Mouse (Mus musculus): ENCODE results near the gene Dnaja2. TPM values are rescaled to one million over a fixed set of nuclear protein-coding genes. Genes with fewer than 3 reads are reported as not detected.

Dnaja2 gene
- polyA plus RNA-seq, 1 experiment from 2014 or later = 103 TPM

GRCm38 (mm10) chr8:85588596-85588995, 33.5 kb upstream of the Dnaja2 start:
- Histone ChIP-seq H3K27me3 (no peaks in the 10 kb centered on the region), H3K4me2 (no peak overlapping the region), H3K9ac (no peak overlapping the region), H3K4me1 (replicated peaks) (no peaks in the 10 kb centered on the region), H3K27ac (no peak overlapping the region), H3K36me3 (no peaks in the 10 kb centered on the region), H3K9me3 (replicated peaks) (no peaks in the 10 kb centered on the region), H3K4me3 (replicated peaks) (no peak overlapping the region)
- DNase-seq (no peak), ATAC-seq (ENCODE audit: low read depth) (no peak)
- 66% methylated on average over 2 of the region's 2 CpGs for WGBS (ENCODE audit: insufficient replicate concordance)

- H3K27ac ChIP-seq = no peak overlapping the region
- no peak for DNase-seq
- no peaks in the 10 kb centered on the region for H3K4me1 ChIP-seq (replicated peaks)
- H3K36me3 ChIP-seq = no peaks in the 10 kb centered on the region
- ATAC-seq (ENCODE audit: low read depth) = no peak
- H3K9ac ChIP-seq = no peak overlapping the region
- no peak overlapping the region for H3K4me2 ChIP-seq
- no peaks in the 10 kb centered on the region for H3K9me3 ChIP-seq (replicated peaks)
- WGBS (ENCODE audit: insufficient replicate concordance) = 75% methylated on average over 3 of the region's 3 CpGs
- no peaks in the 10 kb centered on the region for H3K27me3 ChIP-seq
- no peak overlapping the region for H3K4me3 ChIP-seq (replicated peaks)
These were observed 22.5 kb upstream of the Dnaja2 start for GRCm38 (mm10) chr8:85577666-85578065.

- Histone ChIP-seq H3K27ac (no peak overlapping the region), H3K36me3 (no peaks in the 10 kb centered on the region), H3K4me2 (no peak overlapping the region), H3K27me3 (no peaks in the 10 kb centered on the region), H3K4me1 (replicated peaks) (no peaks in the 10 kb centered on the region), H3K4me3 (replicated peaks) (no peak overlapping the region), H3K9ac (no peak overlapping the region), H3K9me3 (replicated peaks) (no peaks in the 10 kb centered on the region)
- DNase-seq (no peak), ATAC-seq (ENCODE audit: low read depth) (no peak)
- 59% methylated on average over 2 of the region's 2 CpGs for WGBS (ENCODE audit: insufficient replicate concordance)
These were observed 18.9 kb upstream of the Dnaja2 start for GRCm38 (mm10) chr8:85573972-85574496.

GRCm38 (mm10) chr8:85570466-85570865, 15.3 kb upstream of the Dnaja2 start:
- no peak overlapping the region for H3K4me3 ChIP-seq (replicated peaks)
- no peak overlapping the region for H3K9ac ChIP-seq
- peaks cover 3% of the 10 kb centered on the region; the same call in 1 of the 2 replicates for H3K4me1 ChIP-seq (replicated peaks)
- ATAC-seq (ENCODE audit: low read depth) (no peak), DNase-seq (no peak)
- H3K27ac ChIP-seq = no peak overlapping the region
- H3K36me3 ChIP-seq = no peaks in the 10 kb centered on the region
- no peaks in the 10 kb centered on the region for H3K9me3 ChIP-seq (replicated peaks)
- no peak overlapping the region for H3K4me2 ChIP-seq
- no peaks in the 10 kb centered on the region for H3K27me3 ChIP-seq
- 27% methylated on average over 4 of the region's 4 CpGs for WGBS (ENCODE audit: insufficient replicate concordance)

- ATAC-seq (ENCODE audit: low read depth) (no peak), DNase-seq (no peak)
- 84% methylated on average over 2 of the region's 2 CpGs for WGBS (ENCODE audit: insufficient replicate concordance)
- Histone ChIP-seq H3K4me2 (no peak overlapping the region), H3K4me1 (replicated peaks) (peaks cover 9% of the 10 kb centered on the region), H3K9me3 (replicated peaks) (no peaks in the 10 kb centered on the region), H3K36me3 (no peaks in the 10 kb centered on the region), H3K4me3 (replicated peaks) (no peak overlapping the region), H3K27me3 (no peaks in the 10 kb centered on the region), H3K27ac (no peak overlapping the region), H3K9ac (no peak overlapping the region)
These were observed 12.7 kb upstream of the Dnaja2 start for GRCm38 (mm10) chr8:85567801-85568200.

- H3K9ac ChIP-seq = no peak overlapping the region
- peaks cover 9% of the 10 kb centered on the region for H3K4me1 ChIP-seq (replicated peaks)
- no peak overlapping the region for H3K4me3 ChIP-seq (replicated peaks)
- no peaks in the 10 kb centered on the region for H3K27me3 ChIP-seq
- H3K9me3 ChIP-seq (replicated peaks) = no peaks in the 10 kb centered on the region
- no peak overlapping the region for H3K4me2 ChIP-seq
- 53% methylated on average over 3 of the region's 3 CpGs for WGBS (ENCODE audit: insufficient replicate concordance)
- H3K27ac ChIP-seq = no peak overlapping the region
- DNase-seq (no peak), ATAC-seq (ENCODE audit: low read depth) (no peak)
- no peaks in the 10 kb centered on the region for H3K36me3 ChIP-seq
These were observed 10.0 kb upstream of the Dnaja2 start for GRCm38 (mm10) chr8:85565186-85565585.

- ATAC-seq (ENCODE audit: low read depth) (no peak), DNase-seq (no peak)
- 81% methylated on average over 8 of the region's 8 CpGs for WGBS (ENCODE audit: insufficient replicate concordance)
- no peaks in the 10 kb centered on the region for H3K36me3 ChIP-seq
- no peaks in the 10 kb centered on the region for H3K9me3 ChIP-seq (replicated peaks)
- H3K27me3 ChIP-seq = no peaks in the 10 kb centered on the region
- no peak overlapping the region for H3K4me2 ChIP-seq
- peaks cover 13% of the 10 kb centered on the region for H3K4me1 ChIP-seq (replicated peaks)
- no peak overlapping the region for H3K4me3 ChIP-seq (replicated peaks)
- no peak overlapping the region for H3K27ac ChIP-seq
- no peak overlapping the region for H3K9ac ChIP-seq
These were observed 8.2 kb upstream of the Dnaja2 start for GRCm38 (mm10) chr8:85563336-85563735.

GRCm38 (mm10) chr8:85559966-85560365, 4.8 kb upstream of the Dnaja2 start:
- no peak for ATAC-seq (ENCODE audit: low read depth)
- 34% methylated on average over 2 of the region's 2 CpGs for WGBS (ENCODE audit: insufficient replicate concordance)

GRCm38 (mm10) chr8:85559201-85559600, 4.1 kb upstream of the Dnaja2 start:
- ATAC-seq (ENCODE audit: low read depth) (no peak), DNase-seq (no peak)
- Histone ChIP-seq H3K4me1 (replicated peaks) (peaks cover 25% of the 10 kb centered on the region), H3K9me3 (replicated peaks) (no peaks in the 10 kb centered on the region), H3K4me2 (no peak overlapping the region), H3K36me3 (no peaks in the 10 kb centered on the region), H3K27me3 (no peaks in the 10 kb centered on the region), H3K9ac (no peak overlapping the region), H3K4me3 (replicated peaks) (no peak overlapping the region), H3K27ac (peak overlapping the region; percentile 13; the same call in 1 of the 2 replicates)
- 33% methylated on average over 1 of the region's 1 CpGs for WGBS (ENCODE audit: insufficient replicate concordance)

More at GRCm38 (mm10) chr8:85559966-85560365, 4.8 kb upstream of the Dnaja2 start:
- Histone ChIP-seq H3K27me3 (no peaks in the 10 kb centered on the region), H3K4me1 (replicated peaks) (peaks cover 25% of the 10 kb centered on the region), H3K4me3 (replicated peaks) (no peak overlapping the region), H3K9ac (no peak overlapping the region), H3K36me3 (no peaks in the 10 kb centered on the region), H3K9me3 (replicated peaks) (no peaks in the 10 kb centered on the region), H3K4me2 (no peak overlapping the region), H3K27ac (no peak overlapping the region)
- no peak for DNase-seq

- Histone ChIP-seq H3K4me1 (replicated peaks) (peaks cover 34% of the 10 kb centered on the region), H3K27ac (no peak overlapping the region), H3K4me2 (no peak overlapping the region), H3K4me3 (replicated peaks) (no peak overlapping the region), H3K9ac (no peak overlapping the region), H3K36me3 (peaks cover 6% of the 10 kb centered on the region), H3K9me3 (replicated peaks) (no peaks in the 10 kb centered on the region), H3K27me3 (no peaks in the 10 kb centered on the region)
- DNase-seq = no peak
- ATAC-seq (ENCODE audit: low read depth) = no peak
- WGBS (ENCODE audit: insufficient replicate concordance) = 56% methylated on average over 3 of the region's 3 CpGs
These were observed 2.5 kb upstream of the Dnaja2 start for GRCm38 (mm10) chr8:85557601-85557986.

- no peak for ATAC-seq (ENCODE audit: low read depth)
These were observed 1.9 kb upstream of the Dnaja2 start for GRCm38 (mm10) chr8:85556986-85557600.

More at GRCm38 (mm10) chr8:85556986-85557600, 1.9 kb upstream of the Dnaja2 start:
- Histone ChIP-seq H3K27ac (no peak overlapping the region), H3K9me3 (replicated peaks) (no peaks in the 10 kb centered on the region), H3K36me3 (peaks cover 11% of the 10 kb centered on the region), H3K9ac (no peak overlapping the region), H3K4me1 (replicated peaks) (peaks cover 38% of the 10 kb centered on the region), H3K27me3 (no peaks in the 10 kb centered on the region), H3K4me2 (no peak overlapping the region), H3K4me3 (replicated peaks) (no peak overlapping the region)
- WGBS (ENCODE audit: insufficient replicate concordance) = 64% methylated on average over 2 of the region's 2 CpGs
- no peak for DNase-seq
